ENCODE assay signal across 12 mouse cellular contexts in genomic region chr5:140514799-140515486, GRCm38 (mm10). TPM values are rescaled to one million over a fixed set of nuclear protein-coding genes. Genes with fewer than 3 reads are reported as not detected.
DNase-seq lines count a peak whose midpoint lies in the region; ATAC-seq and TF ChIP-seq lines count a peak whose summit lies in the region.
"Had no signal": no experiment of that assay in that cellular context is flagged by ENCODE, and none has a peak within 500 bp of the region (broad histone marks: within the 10 kb centered on the region; RNA-seq: fewer than 3 reads in every experiment).

No protein-coding gene starts in this region.

- no peak for TF ChIP-seq CTCF in layer of hippocampus, adult 2 months (conservative IDR thresholded peaks at IDR 0.05)

- 0 out of 2 replicates have a peak overlapping the region, but pooled peaks have one; percentile 5 for H3K4me2 ChIP-seq in heart, embryonic 15.5 days
- no peak overlapping the region for H3K4me2 ChIP-seq in liver, embryonic 16.5 days (ENCODE audit: low read depth, low read length)

- 0 out of 2 replicates have a peak, but pooled peaks have one; percentile 14 for ATAC-seq in heart, embryonic 15.5 days (replicated peaks; ENCODE audit: insufficient number of reproducible peaks, insufficient read depth, low FRiP score, low read depth)
- ATAC-seq in liver, embryonic 16.5 days (ENCODE audit: low read depth): 0 out of 2 replicates have a peak, but pooled peaks have one; percentile 16

- DNase-seq in heart, adult 9 months (ENCODE audit: low spot score in 2 of 2): no peak
- DNase-seq in ES-CJ7 (ENCODE audit: low read depth, low spot score): peak; percentile 69
- DNase-seq in fibroblast of lung, adult 2 months (ENCODE audit: low read depth): peak; percentile 38
- DNase-seq in layer of hippocampus, adult 2 months (ENCODE audit: low spot score in 2 of 2): no peak
- DNase-seq in thymus, postnatal 10 days (ENCODE audit: low spot score in 2 of 2): no peak
- no peak for DNase-seq in c-Kit-positive CD71-positive TER-119-positive erythroid progenitor cells, embryonic 14.5 days (ENCODE audit: low spot score)
- DNase-seq: cerebellum, adult 11-12 months; heart, adult 11 months; right cerebral cortex, postnatal 4 days had no signal

- peaks cover 39% of the 10 kb centered on the region for H3K4me1 ChIP-seq in heart, embryonic 15.5 days (replicated peaks)
- H3K4me1 ChIP-seq in liver, embryonic 16.5 days (ENCODE audit: control insufficient read depth, low read depth, low read length): peaks cover 15% of the 10 kb centered on the region

- 13% methylated on average over 7 of the region's 7 CpGs for WGBS in heart, embryonic 15.5 days
- WGBS in liver, embryonic 16.5 days (ENCODE audit: insufficient replicate concordance): 24% methylated on average over 7 of the region's 7 CpGs

- H3K4me3 ChIP-seq in heart, embryonic 15.5 days: no peak overlapping the region
- H3K4me3 ChIP-seq in liver, embryonic 16.5 days (ENCODE audit: low read depth, low read length): no peak overlapping the region
- no peak overlapping the region for H3K4me3 ChIP-seq in layer of hippocampus, adult 2 months

- no peaks in the 10 kb centered on the region for H3K27me3 ChIP-seq in heart, embryonic 15.5 days
- no peaks in the 10 kb centered on the region for H3K27me3 ChIP-seq in liver, embryonic 16.5 days (ENCODE audit: control insufficient read depth, insufficient read depth, low read depth, low read length)

- H3K36me3 ChIP-seq in heart, embryonic 15.5 days: no peaks in the 10 kb centered on the region
- H3K36me3 ChIP-seq in liver, embryonic 16.5 days (ENCODE audit: control insufficient read depth, insufficient read depth): no peaks in the 10 kb centered on the region

- H3K9me3 ChIP-seq in heart, embryonic 15.5 days (replicated peaks): no peaks in the 10 kb centered on the region
- no peaks in the 10 kb centered on the region for H3K9me3 ChIP-seq in liver, embryonic 16.5 days (replicated peaks; ENCODE audit: control insufficient read depth, low read length)

- peak overlapping the region; percentile 61 for H3K27ac ChIP-seq in heart, embryonic 15.5 days
- no peak overlapping the region for H3K27ac ChIP-seq in liver, embryonic 16.5 days (ENCODE audit: low read length)
- no peak overlapping the region for H3K27ac ChIP-seq in layer of hippocampus, adult 2 months

- no peak overlapping the region for H3K9ac ChIP-seq in heart, embryonic 15.5 days
- no peak overlapping the region for H3K9ac ChIP-seq in liver, embryonic 16.5 days (ENCODE audit: low read depth, low read length)

RNA-seq across cellular contexts. Expression of gene Chst12, which starts 9.6 kb away (rescaled TPM):
- 12.2 and 17.4 TPM in 2 replicates for polyA plus RNA-seq in heart, embryonic 15.5 days (2015; fragmentation: Nextera tagmentation; extraction: Ambion mirVana)
- polyA plus RNA-seq in liver, embryonic 16.5 days (2015; fragmentation: Nextera tagmentation; extraction: Ambion mirVana): 8.6 and 8.7 TPM in 2 replicates
- total RNA-seq in layer of hippocampus, adult 2 months (2021): 10 to 100 TPM; 19.5 to 22.0 TPM

RNA-seq across cellular contexts. Expression of gene Grifin, which starts 49.9 kb away (rescaled TPM):
- 1.1 TPM in 1 of 2 replicates, not detected in the other for polyA plus RNA-seq in heart, embryonic 15.5 days (2015; fragmentation: Nextera tagmentation; extraction: Ambion mirVana)
- 0.59 and 1.2 TPM in 2 replicates for polyA plus RNA-seq in liver, embryonic 16.5 days (2015; fragmentation: Nextera tagmentation; extraction: Ambion mirVana)
- not detected for total RNA-seq in layer of hippocampus, adult 2 months (2021)
- total RNA-seq: layer of hippocampus, postnatal 14 days had no signal

Comparison
In these comparisons a context has a peak if more than half of its experiments do, and no peak if none do; other contexts are left out.
1. DNase-seq: peak in ES-CJ7 (single experiment) and fibroblast of lung, adult 2 months (single experiment); none in heart, adult 9 months (0 of 2), layer of hippocampus, adult 2 months (0 of 2), thymus, postnatal 10 days (0 of 2) and c-Kit-positive CD71-positive TER-119-positive erythroid progenitor cells, embryonic 14.5 days (single experiment).